Mouse (Mus musculus) B cell, adult 2 months (primary cell): ENCODE data around the gene Pax7.

Experiments used
- DNase-seq, 2 experiments: peaks; one replicate each; pipeline ENCODE4 v3.0.0; 2022

Pax7 gene

DNA sequence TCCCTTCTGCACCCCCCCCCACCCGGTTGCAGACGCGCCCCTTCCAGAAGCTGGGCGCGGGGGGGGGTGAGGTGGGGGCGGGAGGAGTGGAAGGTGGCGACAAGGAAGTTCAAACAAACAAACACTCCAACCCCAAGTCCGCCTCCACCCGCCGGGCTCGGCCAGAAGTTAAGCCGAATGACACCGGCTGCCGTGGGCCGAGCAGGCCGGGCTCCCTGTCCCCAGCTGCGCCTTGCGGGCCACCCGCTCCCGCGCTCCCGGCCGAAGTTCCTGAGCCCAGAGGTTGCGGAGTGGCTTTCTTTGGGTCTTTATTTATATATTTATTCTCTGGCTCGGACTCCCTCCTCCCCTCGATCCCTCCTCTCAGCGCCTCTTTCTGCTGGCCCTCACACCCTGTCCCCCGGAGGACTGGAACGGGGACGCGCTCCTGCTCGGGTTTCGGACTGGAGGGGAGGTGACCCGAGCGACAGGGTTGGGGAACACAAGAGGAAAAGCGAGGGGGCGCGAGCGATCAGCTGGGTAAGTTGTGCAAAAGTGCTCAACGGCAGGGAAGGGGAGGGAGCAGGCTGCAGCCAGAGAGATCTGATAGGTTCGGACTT, at the start of gene Pax7:
TSS of gene Pax7 (minus strand) at position 493 of the 599 bp plus-strand sequence.
- no peak for DNase-seq

DNA sequence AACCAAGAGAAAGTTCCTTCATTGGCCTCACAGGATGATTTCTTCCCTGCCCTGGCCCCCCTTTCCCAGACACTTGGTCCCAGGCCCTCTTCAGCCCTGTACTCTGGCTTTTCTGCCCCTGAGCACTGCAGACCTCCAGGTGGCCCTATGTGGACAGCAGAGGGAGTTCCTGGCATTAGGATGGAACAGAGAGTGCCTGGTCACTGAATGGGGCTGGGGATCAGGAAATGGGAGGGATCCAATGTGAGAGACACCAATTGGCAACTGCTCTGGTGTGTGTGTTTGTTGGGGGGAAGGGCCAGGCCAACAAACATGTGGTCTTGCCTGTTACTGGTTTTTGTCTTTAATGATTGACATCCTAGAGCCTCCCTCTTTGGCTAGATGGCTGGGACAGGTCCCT, 48.5 kb upstream of the Pax7 start:
- DNase-seq, result no peak

DNA sequence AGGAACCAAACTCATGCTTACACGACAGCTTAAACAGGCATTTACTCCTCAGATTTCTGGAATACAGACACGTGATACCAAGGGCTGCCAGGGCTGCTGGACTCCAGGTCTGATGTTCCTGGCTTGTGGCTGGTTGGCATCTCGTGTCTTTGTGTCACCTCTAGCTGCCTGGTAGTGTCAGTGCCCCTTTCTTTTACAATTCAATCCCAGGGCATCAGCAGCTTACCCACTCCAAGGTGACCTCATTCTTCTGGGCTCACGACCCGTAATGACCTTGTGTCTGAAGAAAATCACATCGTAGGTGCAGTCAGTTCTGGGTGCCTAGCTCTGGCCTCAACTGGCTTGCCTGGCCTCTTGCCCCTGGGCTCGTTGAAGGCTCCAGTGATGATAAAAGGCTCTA, 46.0 kb upstream of the Pax7 start:
- DNase-seq, result no peak

DNA sequence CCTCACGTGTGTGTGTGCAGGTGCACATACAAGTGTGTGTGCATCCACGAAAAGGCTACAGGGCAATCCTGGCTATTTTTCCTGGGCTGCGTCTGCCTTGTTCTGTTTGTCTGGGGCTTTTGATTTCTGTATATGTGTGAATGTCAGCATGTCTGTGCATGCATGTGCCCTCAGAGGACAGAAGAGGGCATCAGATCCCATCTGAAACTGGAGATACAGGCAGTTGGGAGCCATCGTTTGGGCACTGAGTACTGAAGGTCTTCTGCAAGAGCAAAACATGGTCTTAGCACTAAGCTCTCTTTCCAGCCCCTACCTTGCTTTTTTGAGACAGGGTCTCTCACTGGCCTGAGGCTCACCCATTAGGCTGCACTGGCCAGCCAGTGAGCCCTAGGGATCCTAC, 45.1 kb upstream of the Pax7 start:
- DNase-seq, result no peak

DNA sequence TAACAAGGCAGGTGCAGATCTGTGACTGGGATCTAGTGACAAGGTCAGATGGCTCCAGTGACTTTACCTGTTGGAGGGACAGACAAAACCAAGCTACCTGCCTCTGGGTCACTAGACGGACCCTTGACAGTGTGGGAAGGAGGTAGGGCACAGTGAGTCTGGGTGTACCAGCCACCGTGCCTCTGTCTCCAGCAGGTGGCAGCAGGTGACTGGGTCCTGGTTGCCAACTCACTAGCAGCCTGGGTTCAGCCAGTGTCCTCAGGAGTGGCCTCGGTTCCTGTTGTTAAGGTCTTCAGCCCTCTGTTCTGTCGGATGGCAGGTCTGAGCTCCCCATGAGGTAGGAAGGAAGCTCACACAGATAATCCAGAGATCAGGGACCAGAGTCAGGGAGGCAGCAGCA, 43.9 kb upstream of the Pax7 start:
- DNase-seq, result peak; percentile 15 to 25

DNA sequence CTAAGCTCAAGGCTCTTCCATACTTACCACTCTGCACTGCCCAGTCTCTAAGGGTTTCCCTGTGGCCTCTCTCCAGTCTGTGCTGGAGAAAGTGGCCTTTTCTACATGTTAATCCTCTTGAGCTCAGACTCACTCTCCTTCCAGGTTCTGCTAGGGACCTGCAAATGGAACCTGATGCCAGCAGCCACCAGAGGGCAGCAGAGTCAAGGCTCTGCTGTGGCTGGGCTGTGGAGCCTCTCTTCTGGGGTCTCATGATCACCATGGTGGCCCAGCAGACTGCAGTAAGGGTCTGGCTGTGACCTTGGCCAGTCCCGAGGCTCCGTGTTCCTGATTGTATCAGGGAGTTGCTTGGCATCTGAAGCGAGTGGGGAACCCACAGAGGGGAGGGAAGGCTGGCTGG, 39.3 kb upstream of the Pax7 start:
- peak; percentile 28 to 29 for DNase-seq

DNA sequence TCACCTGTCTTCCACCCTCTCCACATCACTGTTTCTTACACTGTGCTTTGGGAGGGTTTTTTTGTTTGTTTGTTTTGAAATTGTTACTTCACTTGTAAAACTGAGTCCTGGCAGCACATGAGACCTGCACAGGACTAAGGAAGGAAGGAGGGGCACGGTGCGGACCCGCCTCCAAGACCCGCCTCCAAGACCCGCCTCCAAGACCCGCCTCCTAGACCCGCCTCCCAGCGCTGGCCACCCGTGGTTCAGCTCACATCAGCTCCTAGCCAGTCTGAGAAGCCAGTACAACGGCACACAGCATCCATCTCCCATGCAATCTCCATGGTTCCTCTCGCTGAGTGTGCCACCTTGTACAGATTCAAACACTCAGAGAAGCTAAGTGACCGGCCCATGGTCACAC, 38.4 kb upstream of the Pax7 start:
- DNase-seq, result no peak

DNA sequence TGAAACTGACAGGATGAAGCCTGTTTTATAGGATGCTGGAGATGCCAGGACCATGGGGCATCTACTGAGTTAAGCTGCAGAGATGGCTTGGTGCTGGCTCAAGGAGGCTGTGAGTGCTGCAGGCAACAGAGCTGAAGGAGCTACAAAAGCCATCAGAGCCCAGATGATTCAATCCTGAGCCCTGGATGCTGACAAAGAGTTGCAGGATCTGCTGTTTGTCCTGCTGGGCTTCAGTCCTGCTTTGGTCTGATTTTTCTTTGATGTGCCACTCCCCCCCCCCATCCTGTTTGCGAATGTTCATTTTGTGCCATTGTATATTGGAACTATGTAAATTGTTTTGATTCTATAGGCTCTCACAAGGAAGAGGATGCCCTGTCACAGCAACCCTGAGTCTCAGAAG, 29.9 kb upstream of the Pax7 start:
- no peak for DNase-seq

DNA sequence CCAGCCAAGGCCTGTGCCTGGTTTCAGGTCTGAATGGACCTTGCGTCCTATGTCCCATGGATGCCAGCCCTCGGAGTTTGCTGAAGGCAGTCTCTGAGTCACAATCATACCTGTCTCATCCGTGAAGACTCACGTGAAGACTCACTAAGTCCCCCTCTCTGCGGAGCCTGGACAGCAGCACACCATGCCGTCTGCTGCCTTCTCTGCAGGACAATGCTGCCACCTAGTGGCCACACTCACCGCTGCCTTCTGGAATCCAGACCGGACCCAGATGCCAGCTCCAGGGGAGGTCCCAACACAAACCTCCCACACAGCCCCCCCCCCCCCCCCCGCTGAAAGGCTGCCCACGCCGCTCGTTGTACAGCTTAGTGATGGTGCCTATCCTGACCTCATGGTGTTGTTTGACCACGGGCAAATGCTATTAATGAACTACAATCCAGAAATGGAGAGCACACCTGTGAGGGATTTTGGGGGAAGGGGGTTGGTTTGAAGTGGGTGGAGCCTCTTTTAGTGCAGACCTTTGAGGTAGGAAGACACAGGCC, 25.4 kb upstream of the Pax7 start:
- DNase-seq, result peak; percentile 87 to 88

DNA sequence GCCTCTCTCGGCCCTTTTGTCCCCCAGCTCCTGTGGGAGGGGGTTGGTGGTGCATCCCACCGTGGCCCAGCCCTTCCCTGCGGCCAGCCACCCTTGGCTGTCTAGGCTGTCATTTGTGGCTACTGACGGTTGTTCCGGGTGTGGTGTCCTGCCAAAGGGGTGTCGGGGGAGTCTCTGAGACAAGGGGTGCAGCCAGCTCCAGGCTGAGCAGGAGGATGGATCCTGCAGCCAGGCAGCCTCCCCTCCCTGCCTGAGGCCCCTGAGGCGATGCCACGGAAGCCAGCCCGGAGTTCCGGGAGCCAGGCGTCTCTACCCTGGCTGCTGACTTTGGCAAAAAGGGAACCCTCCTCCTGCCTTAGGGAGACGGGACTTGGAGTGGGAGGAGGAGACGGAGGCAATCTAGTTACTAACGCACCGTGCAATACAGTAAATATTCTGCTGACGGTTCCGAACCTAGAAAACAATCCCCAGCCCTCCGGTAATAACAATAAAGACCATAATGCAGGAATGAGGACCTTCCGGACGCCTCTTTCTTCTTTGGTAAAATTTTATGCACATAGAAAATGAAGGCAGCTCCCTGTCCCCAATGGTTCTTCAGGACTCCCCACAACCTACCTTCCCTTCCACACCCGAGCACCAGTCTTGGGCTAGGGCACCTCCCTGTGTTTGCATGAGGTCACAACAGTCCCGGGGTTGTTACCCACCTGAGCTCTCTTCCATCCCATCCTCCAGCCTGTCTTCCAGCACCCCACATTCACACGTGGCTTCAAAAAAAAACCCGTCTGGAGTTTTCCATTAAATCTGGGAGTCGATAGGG, 19.1 kb upstream of the Pax7 start:
- DNase-seq, result no peak

DNA sequence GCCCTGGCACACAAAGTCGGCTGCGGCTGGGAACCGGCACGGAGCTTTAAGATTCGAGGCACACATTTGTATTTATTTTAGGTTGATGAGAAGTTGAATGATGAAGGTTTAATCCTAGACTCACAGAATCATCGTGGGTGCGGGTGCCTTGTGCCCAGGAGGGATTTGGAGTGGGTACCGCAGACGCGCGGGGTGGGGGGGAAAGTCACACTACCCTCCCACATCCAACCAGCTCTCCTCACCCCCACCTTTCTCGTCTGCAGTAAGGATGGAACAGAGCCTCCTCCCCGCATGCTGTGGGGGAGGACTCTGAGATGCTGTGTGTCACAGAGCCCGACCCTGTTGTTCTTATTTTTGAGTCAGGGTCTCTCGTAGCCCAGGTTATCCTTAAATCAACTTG, 18.1 kb upstream of the Pax7 start:
- DNase-seq, result no peak

DNA sequence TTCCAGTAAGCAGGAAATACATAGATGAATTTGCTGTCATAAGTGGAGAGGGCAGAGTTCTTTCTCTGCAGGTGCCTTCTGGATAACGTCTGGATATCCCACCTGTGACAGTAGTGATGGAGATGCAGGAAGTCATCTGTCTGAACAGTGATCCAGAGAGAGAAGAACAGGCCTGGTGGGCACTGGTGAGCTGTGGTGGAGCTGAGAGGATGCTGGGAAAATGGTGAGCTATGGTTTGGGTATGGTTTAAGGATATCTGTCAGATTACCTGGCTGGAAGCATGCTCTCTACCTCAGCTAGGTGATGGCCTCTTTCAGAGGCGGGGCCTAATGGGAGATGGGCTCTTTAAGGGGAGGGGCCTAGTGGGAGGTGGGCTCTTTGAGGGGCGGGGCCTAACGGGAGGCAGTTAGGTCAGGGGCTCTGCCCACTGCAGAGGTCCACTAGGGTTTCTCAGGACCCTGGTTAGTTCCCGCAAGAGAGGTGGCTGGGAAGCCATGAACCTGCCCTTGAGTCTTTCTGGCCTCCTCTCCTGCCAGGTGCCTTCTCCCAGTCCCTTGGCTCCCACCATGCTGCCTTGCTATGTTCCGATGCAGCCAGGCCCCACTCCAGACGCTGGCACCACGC, 17.3 kb upstream of the Pax7 start:
- DNase-seq, result no peak

DNA sequence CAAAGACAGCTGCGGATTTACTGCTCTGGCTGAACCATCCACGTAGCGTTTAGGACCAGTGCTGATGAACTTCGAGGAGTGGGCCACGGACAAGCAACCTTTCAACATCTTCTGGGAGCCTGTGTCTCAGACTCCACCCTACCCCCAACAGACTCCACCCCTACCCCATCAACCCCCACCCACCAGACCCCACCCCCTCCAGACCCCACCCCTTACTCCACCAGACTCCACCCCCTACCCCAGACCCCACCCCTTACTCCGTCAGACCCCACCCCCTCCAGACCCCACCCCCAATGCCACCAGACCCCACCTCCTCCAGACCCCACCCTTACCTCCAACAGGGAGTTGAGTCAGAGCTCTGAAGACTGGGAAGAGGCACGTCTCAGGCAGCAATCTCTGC, 10.1 kb upstream of the Pax7 start:
- no peak for DNase-seq

DNA sequence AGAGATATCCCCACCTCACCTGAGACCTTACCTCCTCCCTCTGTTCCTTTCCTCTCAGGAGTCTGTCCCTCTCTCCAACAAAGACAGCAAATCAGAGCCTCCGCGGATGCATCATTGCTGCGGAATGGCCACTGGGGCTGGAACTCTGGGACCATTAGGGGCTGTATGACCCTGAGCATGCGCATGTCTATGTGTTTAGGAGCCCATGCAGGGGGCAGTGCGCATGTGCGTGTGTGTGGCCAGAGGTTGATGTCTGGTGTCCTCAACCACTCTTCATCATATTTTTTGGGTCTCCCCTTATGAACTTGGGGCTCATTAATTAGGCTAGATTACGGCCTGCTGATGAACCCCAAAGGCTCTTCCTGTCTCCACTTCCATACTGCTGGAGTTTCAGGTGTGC, 9.6 kb upstream of the Pax7 start:
- DNase-seq, result no peak

DNA sequence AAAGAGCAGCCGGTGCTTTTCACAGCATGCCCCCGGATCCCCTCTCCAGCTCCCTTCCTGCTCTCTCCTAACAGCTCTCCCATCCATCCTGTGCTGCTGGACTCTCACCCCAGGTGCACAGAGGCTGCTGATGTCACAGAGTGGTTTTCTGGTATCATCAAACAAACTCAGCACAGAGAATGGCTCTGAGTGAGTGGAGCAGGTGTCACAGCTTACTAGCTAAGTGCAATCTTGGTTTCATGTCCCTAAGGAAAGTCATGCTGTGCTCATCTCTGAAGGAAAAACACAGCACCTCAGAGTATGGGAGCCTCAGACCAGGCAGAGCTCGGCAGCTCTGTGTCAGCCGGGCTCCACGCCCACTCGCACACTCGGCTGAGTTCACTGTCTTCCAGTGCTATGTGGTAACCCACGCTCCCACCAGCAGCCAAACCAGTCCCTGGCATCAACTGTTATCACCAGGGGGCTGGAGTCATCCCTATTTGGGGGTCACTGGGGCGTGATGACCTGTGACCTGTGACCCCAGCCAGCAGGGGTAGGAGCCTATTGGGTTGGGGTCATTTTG, 7.7 kb upstream of the Pax7 start:
- DNase-seq, result no peak

DNA sequence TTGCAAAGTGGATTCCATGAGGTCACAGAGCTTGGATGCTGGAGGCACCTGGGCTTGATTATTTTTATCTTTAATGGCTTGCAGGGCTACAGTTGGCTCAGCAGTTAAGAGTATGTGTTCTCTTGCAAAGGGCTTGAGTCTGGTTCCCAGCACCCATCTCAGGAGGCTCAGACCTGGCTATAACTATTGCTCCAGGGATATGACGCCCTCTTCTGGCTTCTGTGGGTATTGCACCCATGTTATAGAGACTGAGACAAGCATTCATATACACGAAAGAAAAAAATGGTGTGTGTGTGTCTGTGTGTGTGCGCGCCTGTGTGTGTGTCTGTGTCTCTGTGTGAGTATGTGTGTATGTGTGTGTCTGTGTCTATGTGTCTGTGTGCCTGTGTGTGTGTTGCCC, 7.1 kb upstream of the Pax7 start:
- no peak for DNase-seq

DNA sequence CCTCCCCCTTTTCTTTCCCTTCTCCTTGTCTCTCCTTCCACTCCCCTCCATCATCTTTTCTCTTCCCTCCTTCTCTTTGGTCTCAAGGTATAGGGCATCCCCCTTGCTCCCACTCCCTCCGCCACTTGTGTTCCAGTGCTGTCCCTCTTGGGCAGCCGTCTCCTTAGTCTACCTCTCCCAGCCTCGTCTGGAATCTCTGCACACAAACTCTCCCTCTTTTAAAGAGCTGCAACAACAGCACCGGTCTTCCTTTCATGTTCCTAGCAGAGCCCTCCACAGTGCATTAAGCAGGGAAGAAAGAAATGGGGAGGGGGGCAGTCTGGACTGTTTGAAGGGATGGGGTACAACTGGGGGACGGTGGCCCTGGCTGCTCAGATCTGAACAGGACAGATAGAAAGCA, 3.4 kb upstream of the Pax7 start:
- no peak for DNase-seq

DNA sequence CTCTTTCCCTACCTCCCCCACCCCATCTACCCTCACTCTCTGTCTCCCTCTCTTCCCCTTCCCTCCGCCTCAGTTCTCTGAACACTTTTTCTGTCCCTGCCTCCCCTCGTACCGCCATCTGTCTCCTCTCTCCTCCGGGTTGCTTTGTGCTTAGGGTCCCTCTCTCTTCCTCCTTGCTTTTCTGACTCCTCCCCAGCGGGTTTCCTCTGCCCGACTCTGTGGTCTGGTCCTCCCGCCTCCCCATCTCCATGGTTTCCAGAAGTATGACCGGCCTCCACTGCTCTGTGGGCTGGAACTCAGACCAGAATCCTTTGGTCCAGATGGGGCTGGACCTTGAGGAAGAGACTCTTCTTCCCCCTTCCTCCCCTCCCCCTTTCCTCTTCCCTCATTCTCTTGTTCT, 2.9 kb upstream of the Pax7 start:
- no peak for DNase-seq

DNA sequence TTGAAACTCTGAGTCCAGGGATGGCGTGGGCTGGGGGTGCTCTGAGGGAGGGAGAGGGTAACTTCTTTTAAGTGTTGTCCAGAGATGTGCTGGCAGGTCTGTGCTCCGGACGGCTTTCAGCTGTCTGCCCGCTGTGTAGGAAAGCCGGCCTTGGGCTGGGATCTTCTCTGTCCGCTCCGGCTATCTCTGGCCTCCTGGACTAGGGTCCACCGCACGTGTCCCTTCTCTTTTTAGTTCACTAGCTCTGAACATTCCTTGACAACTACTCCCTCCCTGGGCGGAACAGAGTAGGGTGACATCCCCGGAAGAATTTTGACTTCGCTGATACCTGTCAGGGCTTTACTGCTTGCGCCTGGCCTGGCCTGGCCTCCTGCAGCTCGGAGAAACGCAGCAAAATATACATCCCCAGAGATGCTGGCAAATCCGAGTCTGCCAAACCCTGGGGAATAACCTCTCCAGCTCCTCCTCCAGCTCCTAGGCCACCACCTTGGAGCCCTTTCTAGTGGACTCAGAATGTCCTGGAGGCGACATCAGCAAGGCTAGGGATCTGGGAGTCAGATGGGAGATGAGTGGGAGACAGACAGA, 581 bp upstream of the Pax7 start:
- no peak for DNase-seq

DNA sequence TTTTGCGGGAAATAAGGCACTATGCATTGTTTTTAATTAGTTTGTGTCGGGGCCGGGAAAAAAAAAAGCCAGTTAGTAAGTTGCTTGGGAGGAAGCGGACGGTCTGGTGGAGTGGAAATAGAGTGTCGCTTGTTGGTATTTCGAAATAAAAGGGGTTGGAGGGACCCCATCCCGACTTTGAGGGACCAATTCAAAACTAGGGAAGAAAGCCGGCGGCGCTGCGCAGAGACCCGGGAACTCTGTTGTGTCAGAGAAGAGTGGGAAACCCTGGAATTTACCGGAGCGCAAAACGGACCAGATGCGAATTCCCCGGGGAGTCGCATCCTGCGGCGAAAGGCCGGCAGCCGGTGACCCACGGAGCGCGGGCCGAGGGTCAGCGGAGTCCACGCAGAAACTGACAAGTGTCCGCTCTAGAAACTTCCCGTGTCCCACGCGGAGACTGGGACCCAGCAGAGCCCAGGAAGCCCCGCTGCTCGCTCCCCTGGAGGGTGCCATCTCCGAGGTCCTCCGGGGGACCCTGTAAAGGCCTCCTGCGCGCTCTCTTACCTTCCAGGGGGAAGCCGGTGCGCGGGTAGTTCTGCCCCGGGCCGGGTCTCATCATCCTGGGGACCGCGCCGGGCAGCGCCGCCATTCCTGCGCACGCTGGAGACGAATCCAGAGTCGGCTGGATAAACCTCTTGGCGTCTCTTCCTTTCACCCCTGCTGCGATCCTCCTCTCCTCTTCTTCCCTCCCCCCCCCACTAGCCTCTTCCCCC, 870 bp downstream of the Pax7 start:
- DNase-seq, result no peak

DNA sequence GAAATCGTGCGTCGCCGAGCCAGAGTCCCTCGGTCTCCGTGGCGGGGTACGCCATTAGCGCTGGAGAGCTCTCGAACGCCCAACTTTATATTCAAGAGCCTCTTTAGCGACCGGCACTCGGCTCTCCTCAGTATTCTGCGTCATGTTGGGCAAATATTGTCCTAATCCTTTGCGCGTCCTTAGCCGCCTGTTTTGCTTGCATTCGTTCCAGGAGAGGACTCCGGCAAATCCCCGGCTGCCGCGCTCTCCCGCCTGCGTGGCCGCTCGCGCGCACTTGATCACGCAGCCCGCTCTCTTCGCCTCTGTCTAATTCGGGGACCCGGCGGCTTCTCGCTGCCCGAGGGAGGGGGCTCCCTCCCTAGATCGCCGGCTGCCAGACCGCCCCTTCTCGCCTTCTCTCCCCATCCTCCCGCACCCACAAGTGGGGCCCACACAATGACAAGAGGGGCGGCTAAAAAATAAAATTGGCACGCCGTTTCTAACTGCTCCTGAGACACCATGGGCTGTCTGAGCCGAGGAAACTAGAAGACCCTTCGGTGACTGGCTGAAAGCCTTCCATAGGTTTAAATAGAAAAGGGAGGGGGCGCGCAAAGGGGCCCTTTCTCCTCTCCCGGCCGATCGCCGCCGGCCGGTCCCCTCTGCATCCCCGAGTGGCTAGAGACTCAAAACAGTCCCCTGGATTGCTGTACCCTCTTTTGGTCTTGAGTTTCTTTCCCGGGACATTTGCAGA, 1.7 kb downstream of the Pax7 start:
- no peak for DNase-seq
